In genomic region chr4:105456955-105457621, GRCm38 (mm10) we compare ENCODE assay signal across 9 mouse cellular contexts.
DNase-seq lines count a peak whose midpoint lies in the region; ATAC-seq lines count a peak whose summit lies in the region.
"Had no signal": no experiment of that assay in that cellular context is flagged by ENCODE, and none has a peak within 500 bp of the region (broad histone marks: within the 10 kb centered on the region; RNA-seq: fewer than 3 reads in every experiment).

No protein-coding gene starts in this region.

- 0 out of 2 replicates have a peak overlapping the region, but pooled peaks have one; percentile 9 for H3K27ac ChIP-seq in hindbrain, embryonic 14.5 days
- H3K27ac ChIP-seq in hindbrain, embryonic 13.5 days: no peak overlapping the region
- H3K27ac ChIP-seq: midbrain, embryonic 15.5 days had no signal

- H3K36me3 ChIP-seq in hindbrain, embryonic 14.5 days (replicated peaks; ENCODE audit: control insufficient read depth, insufficient read depth): no peaks in the 10 kb centered on the region
- H3K36me3 ChIP-seq in hindbrain, embryonic 13.5 days: no peaks in the 10 kb centered on the region
- H3K36me3 ChIP-seq: midbrain, embryonic 15.5 days had no signal

- H3K4me3 ChIP-seq in hindbrain, embryonic 14.5 days (replicated peaks; ENCODE audit: low read length): no peak overlapping the region
- H3K4me3 ChIP-seq in hindbrain, embryonic 13.5 days: no peak overlapping the region
- H3K4me3 ChIP-seq: midbrain, embryonic 15.5 days had no signal

- H3K4me2 ChIP-seq in hindbrain, embryonic 14.5 days (replicated peaks): no peak overlapping the region
- no peak overlapping the region for H3K4me2 ChIP-seq in hindbrain, embryonic 13.5 days
- H3K4me2 ChIP-seq: midbrain, embryonic 15.5 days had no signal

- H3K9me3 ChIP-seq in hindbrain, embryonic 14.5 days (ENCODE audit: control insufficient read depth, low read length): no peaks in the 10 kb centered on the region
- H3K9me3 ChIP-seq in hindbrain, embryonic 13.5 days: no peaks in the 10 kb centered on the region
- H3K9me3 ChIP-seq: midbrain, embryonic 15.5 days had no signal

- no peaks in the 10 kb centered on the region for H3K27me3 ChIP-seq in hindbrain, embryonic 14.5 days (ENCODE audit: control insufficient read depth, insufficient read depth, low read length)
- no peaks in the 10 kb centered on the region for H3K27me3 ChIP-seq in hindbrain, embryonic 13.5 days
- H3K27me3 ChIP-seq: midbrain, embryonic 15.5 days had no signal

- 73% methylated on average over 11 of the region's 11 CpGs for WGBS in hindbrain, embryonic 14.5 days
- 81% methylated on average over 11 of the region's 11 CpGs for WGBS in hindbrain, embryonic 13.5 days

- no peak for ATAC-seq in hindbrain, embryonic 14.5 days (ENCODE audit: low FRiP score)
- no peak for ATAC-seq in hindbrain, embryonic 13.5 days (ENCODE audit: low FRiP score)
- ATAC-seq in erythroblast, adult 5-6 weeks (replicated peaks; ENCODE audit: low FRiP score, poor library complexity, severe bottlenecking): no peak
- ATAC-seq: midbrain, embryonic 15.5 days had no signal

- no peak overlapping the region for H3K9ac ChIP-seq in hindbrain, embryonic 14.5 days
- no peak overlapping the region for H3K9ac ChIP-seq in hindbrain, embryonic 13.5 days
- H3K9ac ChIP-seq: midbrain, embryonic 15.5 days had no signal

- DNase-seq in hindbrain, embryonic 14.5 days (ENCODE audit: low spot score): no peak
- peak; percentile 27 for DNase-seq in adrenal gland, postnatal 25 days
- DNase-seq in gastrocnemius, postnatal 4 days (ENCODE audit: low spot score in 2 of 2): peak; percentile 21 to 69
- DNase-seq in ovary, adult 18-20 months (ENCODE audit: low spot score): peak; percentile 37
- no peak for DNase-seq in retina, embryonic 14.5 days (ENCODE audit: low spot score)
- no peak for DNase-seq in thymus, postnatal 0 days (ENCODE audit: low spot score)

- no peaks in the 10 kb centered on the region for H3K4me1 ChIP-seq in hindbrain, embryonic 14.5 days (replicated peaks; ENCODE audit: control insufficient read depth, insufficient read depth, low read length)
- no peaks in the 10 kb centered on the region; the same call in 1 of the 2 replicates for H3K4me1 ChIP-seq in hindbrain, embryonic 13.5 days (replicated peaks)
- H3K4me1 ChIP-seq: midbrain, embryonic 15.5 days had no signal

Comparison
In these comparisons a context has a peak if more than half of its experiments do, and no peak if none do; other contexts are left out.
1. DNase-seq: peak in adrenal gland, postnatal 25 days (single experiment), gastrocnemius, postnatal 4 days (2 of 2) and ovary, adult 18-20 months (single experiment); none in hindbrain, embryonic 14.5 days (single experiment), retina, embryonic 14.5 days (single experiment) and thymus, postnatal 0 days (single experiment).